Mouse (Mus musculus) embryonic fibroblast, embryonic 13.5 days (primary cell): ENCODE results near the gene Celf2. TPM values are rescaled to one million over a fixed set of nuclear protein-coding genes. Genes with fewer than 3 reads are reported as not detected.

Source experiments
- H3K27ac ChIP-seq: 2 replicates; pipeline ENCODE4 v1.5.1; 2012; ENCODE audit warnings: low read length, control low read depth, inconsistent platforms; ENCODE audit not compliant: insufficient read depth
- H3K4me1 ChIP-seq: 2 replicates; pipeline ENCODE4 v1.6.1; 2011; ENCODE audit warnings: low read length; ENCODE audit not compliant: control insufficient read depth, insufficient read depth
- H3K4me3 ChIP-seq: 2 replicates; pipeline ENCODE4 v1.5.1; 2011; ENCODE audit warnings: mild to moderate bottlenecking, control low read depth, low read length; ENCODE audit not compliant: insufficient read depth
- CTCF ChIP-seq: IDR thresholded peaks from 2 replicates; pipeline ENCODE4 v1.5.1; 2011; ENCODE audit warnings: mild to moderate bottlenecking, control low read depth, low read length, moderate library complexity, borderline replicate concordance; ENCODE audit not compliant: insufficient read depth
- POLR2A ChIP-seq: IDR thresholded peaks from 2 replicates; pipeline ENCODE4 v1.6.1; 2011; ENCODE audit warnings: low read depth, mild to moderate bottlenecking, control low read depth, low read length, moderate library complexity
- polyA plus RNA-seq: library from polyadenylated mRNA; stranded (reverse); fragments of >200 nt; gene quantifications from 2 replicates; pipeline ENCODE4 v1.2.4, GENCODE M21; 2011; ENCODE audit warnings: low read depth; ENCODE audit not compliant: missing spikeins, insufficient read length

The Celf2 gene
- polyA plus RNA-seq, 1 experiment = 36.6 TPM

GRCm38 (mm10) chr2:6543650-6544049 is 965.7 kb downstream of the Celf2 start:
- Histone ChIP-seq H3K4me1 (no peaks in the 10 kb centered on the region), H3K27ac (no peak overlapping the region), H3K4me3 (no peak overlapping the region)
- TF ChIP-seq POLR2A (no peak), CTCF (no peak)

- H3K4me3 ChIP-seq = no peak overlapping the region
- no peak overlapping the region for H3K27ac ChIP-seq
- H3K4me1 ChIP-seq = no peaks in the 10 kb centered on the region
- TF ChIP-seq POLR2A (no peak), CTCF (no peak)
Observed at GRCm38 (mm10) chr2:6542556-6543180, 966.7 kb downstream of the Celf2 start.

GRCm38 (mm10) chr2:6540825-6541224 is 968.5 kb downstream of the Celf2 start:
- no peak for TF ChIP-seq CTCF
- no peak for TF ChIP-seq POLR2A

GRCm38 (mm10) chr2:6540092-6540491 is 969.3 kb downstream of the Celf2 start:
- Histone ChIP-seq H3K4me3 (no peak overlapping the region), H3K27ac (no peak overlapping the region), H3K4me1 (no peaks in the 10 kb centered on the region)
- no peak for TF ChIP-seq POLR2A
- TF ChIP-seq CTCF = no peak

More at GRCm38 (mm10) chr2:6540825-6541224, 968.5 kb downstream of the Celf2 start:
- no peak overlapping the region for H3K4me3 ChIP-seq
- no peak overlapping the region for H3K27ac ChIP-seq
- H3K4me1 ChIP-seq = no peaks in the 10 kb centered on the region

GRCm38 (mm10) chr2:6538500-6538899 is 970.9 kb downstream of the Celf2 start:
- TF ChIP-seq POLR2A (no peak), CTCF (no peak)
- no peak overlapping the region for H3K4me3 ChIP-seq
- no peak overlapping the region for H3K27ac ChIP-seq
- no peaks in the 10 kb centered on the region for H3K4me1 ChIP-seq

GRCm38 (mm10) chr2:6538031-6538430 is 971.3 kb downstream of the Celf2 start:
- no peak overlapping the region for H3K27ac ChIP-seq
- H3K4me1 ChIP-seq = no peaks in the 10 kb centered on the region
- no peak overlapping the region for H3K4me3 ChIP-seq
- TF ChIP-seq POLR2A (no peak), CTCF (no peak)

- no peaks in the 10 kb centered on the region for H3K4me1 ChIP-seq
Observed at GRCm38 (mm10) chr2:6537326-6537725, 972.0 kb downstream of the Celf2 start.

GRCm38 (mm10) chr2:6536372-6536771 is 973.0 kb downstream of the Celf2 start:
- Histone ChIP-seq H3K4me3 (no peak overlapping the region), H3K27ac (no peak overlapping the region), H3K4me1 (no peaks in the 10 kb centered on the region)
- no peak for TF ChIP-seq CTCF
- TF ChIP-seq POLR2A = no peak

More at GRCm38 (mm10) chr2:6537326-6537725, 972.0 kb downstream of the Celf2 start:
- Histone ChIP-seq H3K27ac (no peak overlapping the region), H3K4me3 (no peak overlapping the region)
- TF ChIP-seq CTCF (no peak), POLR2A (no peak)

GRCm38 (mm10) chr2:6532341-6532740 is 977.0 kb downstream of the Celf2 start:
- TF ChIP-seq CTCF (no peak), POLR2A (no peak)
- Histone ChIP-seq H3K4me1 (no peaks in the 10 kb centered on the region), H3K4me3 (no peak overlapping the region), H3K27ac (no peak overlapping the region)

GRCm38 (mm10) chr2:6528076-6528475 is 981.3 kb downstream of the Celf2 start:
- H3K4me3 ChIP-seq = no peak overlapping the region
- H3K4me1 ChIP-seq = no peaks in the 10 kb centered on the region
- no peak for TF ChIP-seq POLR2A
- TF ChIP-seq CTCF = no peak

GRCm38 (mm10) chr2:6526825-6527224 is 982.5 kb downstream of the Celf2 start:
- no peak overlapping the region for H3K4me3 ChIP-seq
- TF ChIP-seq POLR2A = no peak
- TF ChIP-seq CTCF = no peak
- no peaks in the 10 kb centered on the region for H3K4me1 ChIP-seq
- H3K27ac ChIP-seq = no peak overlapping the region

More at GRCm38 (mm10) chr2:6528076-6528475, 981.3 kb downstream of the Celf2 start:
- no peak overlapping the region for H3K27ac ChIP-seq
